27 mouse cellular contexts compared by ENCODE assay signal in the genomic region with DNA sequence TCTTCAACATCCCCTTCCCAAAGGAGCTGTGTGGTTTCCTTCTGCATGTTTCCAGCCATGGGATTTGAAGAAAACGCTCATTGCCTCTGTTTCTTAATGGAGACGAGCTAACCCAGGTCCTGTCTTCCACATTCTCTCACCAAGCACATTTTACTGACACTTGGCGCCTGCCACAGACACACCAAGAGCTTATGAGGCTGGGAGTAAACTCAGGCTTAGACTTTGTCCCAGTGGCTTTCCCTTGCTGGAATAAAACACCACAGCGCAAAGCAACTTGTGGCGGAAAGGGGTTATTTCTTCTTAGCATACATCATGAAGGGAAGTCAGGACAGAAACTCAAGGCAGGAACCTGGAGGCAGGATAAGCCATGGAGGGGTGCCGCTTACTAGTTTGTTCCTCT.
DNase-seq lines count a peak whose midpoint lies in the region; ATAC-seq and TF ChIP-seq lines count a peak whose summit lies in the region.
"Had no signal": no experiment of that assay in that cellular context is flagged by ENCODE, and none has a peak within 500 bp of the region (broad histone marks: within the 10 kb centered on the region; RNA-seq: fewer than 3 reads in every experiment).

No protein-coding gene starts in this region.

- DNase-seq in forebrain, embryonic 10.5 days (ENCODE audit: extremely low spot score, low spot score) = no peak
- DNase-seq in kidney, adult 2 months = peak; percentile 44
- DNase-seq in kidney, postnatal 14 days = no peak
- DNase-seq in limb, embryonic 10.5 days (ENCODE audit: low spot score) = no peak
- DNase-seq in right cerebral cortex, postnatal 36 days (ENCODE audit: low spot score in 2 of 2) = no peak
- no peak for DNase-seq in adrenal gland, postnatal 14 days
- DNase-seq: adrenal gland, postnatal 10 days; cerebellum, adult 11 months; cerebellum, adult 2 months; cerebellum, adult 9-11 months; cerebellum, postnatal 25 days; gastrocnemius, postnatal 10 days; gastrocnemius, postnatal 36 days; heart, adult 2 months; heart, postnatal 14 days; heart, postnatal 4 days had no signal

- H3K4me2 ChIP-seq in forebrain, embryonic 15.5 days (replicated peaks) = no peak overlapping the region
- H3K4me2 ChIP-seq in intestine, embryonic 16.5 days (ENCODE audit: low read depth, low read length) = no peak overlapping the region
- H3K4me2 ChIP-seq: embryonic facial prominence, embryonic 12.5 days; embryonic facial prominence, embryonic 15.5 days; forebrain, embryonic 12.5 days; heart, embryonic 13.5 days; hindbrain, embryonic 12.5 days; hindbrain, embryonic 15.5 days had no signal

- no peaks in the 10 kb centered on the region for H3K36me3 ChIP-seq in forebrain, embryonic 10.5 days (replicated peaks)
- H3K36me3 ChIP-seq in forebrain, embryonic 15.5 days = no peaks in the 10 kb centered on the region
- no peaks in the 10 kb centered on the region for H3K36me3 ChIP-seq in kidney, adult 2 months (ENCODE audit: control insufficient read depth, insufficient read depth, low read length)
- H3K36me3 ChIP-seq in intestine, embryonic 16.5 days (ENCODE audit: control insufficient read depth, insufficient read depth, low read length) = no peaks in the 10 kb centered on the region
- no peaks in the 10 kb centered on the region for H3K36me3 ChIP-seq in limb, embryonic 10.5 days
- H3K36me3 ChIP-seq: embryonic facial prominence, embryonic 12.5 days; embryonic facial prominence, embryonic 15.5 days; forebrain, embryonic 12.5 days; heart, embryonic 10.5 days; heart, embryonic 13.5 days; hindbrain, embryonic 12.5 days; hindbrain, embryonic 15.5 days had no signal

- peaks cover 77% of the 10 kb centered on the region for H3K4me1 ChIP-seq in forebrain, embryonic 10.5 days
- peaks cover 44% of the 10 kb centered on the region for H3K4me1 ChIP-seq in forebrain, embryonic 15.5 days
- H3K4me1 ChIP-seq in kidney, adult 2 months (ENCODE audit: control insufficient read depth, insufficient read depth, low read length) = no peaks in the 10 kb centered on the region; the same call in 1 of the 2 replicates
- H3K4me1 ChIP-seq in intestine, embryonic 16.5 days (ENCODE audit: control insufficient read depth, insufficient read depth, low read length) = peaks cover 14% of the 10 kb centered on the region
- H3K4me1 ChIP-seq in limb, embryonic 10.5 days = peaks cover 65% of the 10 kb centered on the region

- no peak overlapping the region for H3K4me3 ChIP-seq in forebrain, embryonic 10.5 days
- no peak overlapping the region for H3K4me3 ChIP-seq in forebrain, embryonic 15.5 days
- H3K4me3 ChIP-seq in kidney, adult 2 months (ENCODE audit: insufficient read depth, low read depth, low read length) = no peak overlapping the region
- no peak overlapping the region for H3K4me3 ChIP-seq in intestine, embryonic 16.5 days (ENCODE audit: low read length)
- no peak overlapping the region for H3K4me3 ChIP-seq in limb, embryonic 10.5 days
- H3K4me3 ChIP-seq: embryonic facial prominence, embryonic 12.5 days; embryonic facial prominence, embryonic 15.5 days; forebrain, embryonic 12.5 days; heart, adult 2 months; heart, embryonic 10.5 days; heart, embryonic 13.5 days; hindbrain, embryonic 12.5 days; hindbrain, embryonic 15.5 days had no signal

- H3K9me3 ChIP-seq in forebrain, embryonic 10.5 days = no peaks in the 10 kb centered on the region
- H3K9me3 ChIP-seq in forebrain, embryonic 15.5 days = no peaks in the 10 kb centered on the region
- no peaks in the 10 kb centered on the region for H3K9me3 ChIP-seq in intestine, embryonic 16.5 days (ENCODE audit: control insufficient read depth, low read length)
- H3K9me3 ChIP-seq in limb, embryonic 10.5 days (replicated peaks) = no peaks in the 10 kb centered on the region
- H3K9me3 ChIP-seq: embryonic facial prominence, embryonic 12.5 days; embryonic facial prominence, embryonic 15.5 days; forebrain, embryonic 12.5 days; heart, embryonic 10.5 days; heart, embryonic 13.5 days; hindbrain, embryonic 12.5 days; hindbrain, embryonic 15.5 days had no signal

- H3K27me3 ChIP-seq in forebrain, embryonic 10.5 days (ENCODE audit: poor library complexity, severe bottlenecking) = peaks cover 67% of the 10 kb centered on the region
- H3K27me3 ChIP-seq in forebrain, embryonic 15.5 days = peaks cover 3% of the 10 kb centered on the region; the same call in 1 of the 2 replicates
- no peaks in the 10 kb centered on the region for H3K27me3 ChIP-seq in kidney, adult 2 months (replicated peaks; ENCODE audit: control insufficient read depth, insufficient read depth, low read length)
- H3K27me3 ChIP-seq in intestine, embryonic 16.5 days (replicated peaks; ENCODE audit: control insufficient read depth, insufficient read depth, low read length) = no peaks in the 10 kb centered on the region
- peaks cover 26% of the 10 kb centered on the region for H3K27me3 ChIP-seq in limb, embryonic 10.5 days (ENCODE audit: low read depth, poor library complexity, severe bottlenecking)
- H3K27me3 ChIP-seq: embryonic facial prominence, embryonic 15.5 days had no signal

- 0 out of 2 replicates have a peak overlapping the region, but pooled peaks have one; percentile 41 for H3K27ac ChIP-seq in forebrain, embryonic 10.5 days
- H3K27ac ChIP-seq in forebrain, embryonic 15.5 days (replicated peaks) = no peak overlapping the region
- no peak overlapping the region for H3K27ac ChIP-seq in kidney, adult 2 months (ENCODE audit: insufficient read depth, low read depth, low read length)
- H3K27ac ChIP-seq in intestine, embryonic 16.5 days (ENCODE audit: low read length) = peak overlapping the region; percentile 24; the same call in 1 of the 2 replicates
- peak overlapping the region; percentile 17; the same call in 1 of the 2 replicates for H3K27ac ChIP-seq in limb, embryonic 10.5 days
- H3K27ac ChIP-seq: embryonic facial prominence, embryonic 12.5 days; embryonic facial prominence, embryonic 15.5 days; forebrain, embryonic 12.5 days; heart, adult 2 months; heart, embryonic 10.5 days; heart, embryonic 13.5 days; hindbrain, embryonic 12.5 days; hindbrain, embryonic 15.5 days had no signal

- TF ChIP-seq POLR2A in kidney, adult 2 months (IDR thresholded peaks at IDR 0.05; ENCODE audit: low read depth, low read length) = no peak

- ATAC-seq in forebrain, embryonic 15.5 days (replicated peaks) = no peak
- peak; percentile 55; the same call in 1 of the 2 replicates for ATAC-seq in intestine, embryonic 16.5 days
- ATAC-seq: activated CD4-positive, CD25-positive, alpha-beta regulatory T cell, adult 4 months; forebrain, embryonic 16.5 days had no signal

- TF ChIP-seq CTCF in kidney, adult 2 months (conservative IDR thresholded peaks at IDR 0.05; ENCODE audit: insufficient read depth, insufficient read length, low read depth, low read length) = no peak

- no peak overlapping the region for H3K9ac ChIP-seq in forebrain, embryonic 15.5 days (replicated peaks)
- no peak overlapping the region for H3K9ac ChIP-seq in intestine, embryonic 16.5 days (ENCODE audit: low read depth, low read length)
- H3K9ac ChIP-seq: embryonic facial prominence, embryonic 12.5 days; embryonic facial prominence, embryonic 15.5 days; forebrain, embryonic 12.5 days; heart, embryonic 13.5 days; hindbrain, embryonic 12.5 days; hindbrain, embryonic 15.5 days had no signal

- 88% methylated on average over 6 of the region's 6 CpGs for WGBS in forebrain, embryonic 10.5 days
- 81% methylated on average over 6 of the region's 6 CpGs for WGBS in forebrain, embryonic 15.5 days
- 74% methylated on average over 6 of the region's 6 CpGs for WGBS in kidney, adult 2 months
- WGBS in intestine, embryonic 16.5 days = 64% methylated on average over 6 of the region's 6 CpGs
- WGBS in limb, embryonic 10.5 days = 75% methylated on average over 6 of the region's 6 CpGs

Comparison
In these comparisons a context has a peak if more than half of its experiments do, and no peak if none do; other contexts are left out.
1. H3K27ac ChIP-seq: peak in forebrain, embryonic 10.5 days (single experiment), intestine, embryonic 16.5 days (single experiment) and limb, embryonic 10.5 days (single experiment); none in forebrain, embryonic 15.5 days (single experiment) and kidney, adult 2 months (single experiment).